Mouse (Mus musculus) embryonic facial prominence, embryonic 10.5 days (tissue): Measurements from ENCODE around the gene Nlrc5. TPM values are rescaled to one million over a fixed set of nuclear protein-coding genes. Genes with fewer than 3 reads are reported as not detected.

Source experiments
- DNase-seq: peaks from one replicate; pipeline ENCODE4 v3.0.0-alpha.2; 2017; ENCODE audit warnings: low spot score
- H3K27ac ChIP-seq: fragments of 300-500 bp; sonication (generic); replicated peaks from 2 replicates; pipeline ENCODE4 v1.5.1; 2016; ENCODE audit warnings: mild to moderate bottlenecking
- H3K27me3 ChIP-seq: fragments of 300-500 bp; sonication (generic); replicated peaks from 2 replicates; pipeline ENCODE4 v1.6.1; 2016; ENCODE audit warnings: low read depth, mild to moderate bottlenecking; ENCODE audit not compliant: poor library complexity, severe bottlenecking
- H3K36me3 ChIP-seq: fragments of 300-500 bp; sonication (generic); replicated peaks from 2 replicates; pipeline ENCODE4 v1.6.1; 2016; ENCODE audit warnings: mild to moderate bottlenecking, moderate library complexity
- H3K4me1 ChIP-seq: fragments of 300-500 bp; sonication (generic); 2 replicates; pipeline ENCODE4 v1.6.1; 2016
- H3K4me3 ChIP-seq: fragments of 300-500 bp; sonication (generic); 2 replicates; pipeline ENCODE4 v1.5.1; 2016; ENCODE audit warnings: mild to moderate bottlenecking, moderate library complexity
- H3K9me3 ChIP-seq: fragments of 300-500 bp; sonication (generic); 2 replicates; pipeline ENCODE4 v1.6.1; 2016; ENCODE audit warnings: mild to moderate bottlenecking
- WGBS: fragments of 180-500 bp; shearing (Covaris S2); methylation state at CpG from one replicate; pipeline ENCODE4 v1.1.7; 2016; 5-methylcytosine and 5-hydroxymethylcytosine counted together
- polyA plus RNA-seq: library from polyadenylated mRNA; unstranded; fragments of >200 nt; fragmentation: Nextera tagmentation; extraction: Ambion mirVana; gene quantifications from 2 replicates; pipeline ENCODE4 v1.2.1, GENCODE M21; 2016

The Nlrc5 gene
- 0.06 TPM in 1 of 2 replicates, not detected in the other for polyA plus RNA-seq

DNA sequence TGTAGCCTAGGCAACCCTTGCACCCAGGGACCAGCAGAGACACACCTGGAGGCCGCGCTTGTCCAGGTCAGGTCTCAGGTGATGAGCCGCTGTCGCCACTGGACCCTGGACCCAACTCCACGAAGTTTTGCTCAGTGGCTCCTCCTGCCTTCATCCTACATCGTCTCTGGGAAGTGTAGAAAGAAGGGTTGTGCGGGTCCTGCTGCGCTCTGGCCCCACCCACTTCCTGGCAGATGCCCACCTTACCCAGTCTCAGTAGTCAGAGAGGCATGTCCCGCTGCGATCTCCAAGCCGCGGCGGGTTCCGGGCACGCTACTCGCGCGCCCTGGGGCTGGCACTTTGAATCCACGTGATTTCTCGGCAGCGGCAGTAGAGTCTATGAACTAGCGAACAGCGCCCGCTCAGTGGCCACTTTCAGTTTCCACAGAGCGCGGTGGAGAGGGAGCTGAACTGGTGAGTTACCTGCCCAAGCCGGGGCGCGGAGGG, at the start of gene Nlrc5:
Gene Nlrc5 (plus strand): TSS at position 376 of the 486 bp plus-strand sequence.
- H3K4me1 ChIP-seq: peaks cover 15% of the 10 kb centered on the region
- no peak within 1 kb of the TSS for H3K27ac ChIP-seq
- H3K4me3 ChIP-seq: peak within 1 kb of the TSS; percentile 59
- DNase-seq: peak; percentile 62
- WGBS: 1% methylated on average over 29 of the region's 29 CpGs
- no peaks in the 10 kb centered on the region for H3K36me3 ChIP-seq
- H3K9me3 ChIP-seq: no peaks in the 10 kb centered on the region
- H3K27me3 ChIP-seq: peaks cover 43% of the 10 kb centered on the region

DNA sequence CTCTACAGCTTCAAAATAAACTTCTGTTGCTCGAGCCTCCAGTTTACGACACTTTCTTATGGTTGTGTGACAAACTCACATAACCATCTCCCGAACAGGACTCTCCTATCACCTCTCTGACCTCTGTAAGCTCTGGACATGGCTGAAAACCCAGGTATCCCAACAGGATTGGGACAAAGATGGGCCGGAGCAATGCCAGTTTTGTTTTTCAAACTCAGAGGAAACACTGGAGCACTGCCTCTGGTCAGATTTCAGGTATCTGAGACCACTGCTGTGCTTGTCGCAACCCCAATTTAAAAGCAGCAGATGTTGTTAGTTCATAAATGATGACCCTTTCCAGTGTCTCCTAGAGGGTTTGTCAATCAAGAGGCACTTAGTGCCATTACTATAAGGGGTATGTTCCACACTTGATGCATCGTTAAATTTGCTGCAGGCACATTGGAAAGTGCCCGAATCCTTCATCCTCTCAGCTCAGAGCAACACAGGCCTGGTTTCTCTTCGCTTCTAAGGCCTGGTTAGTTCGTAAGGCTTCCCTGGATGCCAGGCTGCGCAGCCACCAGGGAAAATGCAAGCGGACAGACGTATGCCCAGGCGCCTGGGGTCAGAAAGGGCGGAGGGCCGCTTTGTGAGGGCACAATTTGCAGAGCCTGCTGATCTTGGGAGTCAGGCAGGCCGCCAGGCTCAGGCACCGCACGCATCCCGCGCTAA, 48.5 kb upstream of the Nlrc5 start:
- peak overlapping the region; percentile 72 for H3K4me3 ChIP-seq
- H3K27ac ChIP-seq: peak overlapping the region; percentile 95
- H3K4me1 ChIP-seq: peaks cover 18% of the 10 kb centered on the region
- H3K27me3 ChIP-seq: no peaks in the 10 kb centered on the region
- no peaks in the 10 kb centered on the region for H3K9me3 ChIP-seq
- no peak for DNase-seq
- peaks cover 15% of the 10 kb centered on the region for H3K36me3 ChIP-seq
- 28% methylated on average over 20 of the region's 20 CpGs for WGBS

DNA sequence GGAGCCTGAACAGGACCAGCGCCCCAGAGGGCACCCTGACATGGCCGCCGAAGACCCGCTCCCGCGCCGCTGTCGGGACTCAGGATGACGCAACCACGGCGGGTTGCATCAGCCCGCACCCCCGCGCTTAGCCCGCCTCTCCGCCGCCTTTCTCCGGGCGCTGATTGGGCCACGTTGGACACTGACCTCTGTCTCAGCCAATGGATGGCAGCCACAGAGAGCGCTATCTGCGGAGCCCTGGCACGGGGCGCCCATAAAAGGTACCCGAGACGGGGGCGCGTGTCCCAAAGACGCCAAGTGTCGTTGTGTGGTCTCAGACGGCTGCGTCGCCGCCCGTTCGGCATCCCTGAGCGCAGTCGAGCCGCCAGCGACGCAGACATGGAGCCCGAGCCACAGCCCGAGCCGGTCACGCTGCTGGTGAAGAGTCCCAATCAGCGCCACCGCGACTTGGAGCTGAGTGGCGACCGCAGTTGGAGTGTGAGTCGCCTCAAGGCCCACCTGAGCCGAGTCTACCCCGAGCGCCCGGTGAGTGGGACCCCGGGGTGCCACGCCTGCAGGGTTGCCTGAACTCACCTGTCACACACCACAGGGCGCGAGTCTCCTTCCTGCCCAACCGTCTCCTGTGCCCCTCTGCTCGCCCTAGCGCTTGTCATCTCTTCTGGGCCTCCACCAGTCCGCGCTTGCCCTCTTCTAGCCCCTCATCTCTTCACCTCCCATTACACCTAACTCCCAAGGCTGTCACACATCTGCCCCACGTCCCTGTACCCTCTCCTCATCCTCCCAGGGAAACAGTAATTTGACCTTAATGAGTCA, 47.7 kb upstream of the Nlrc5 start, which contains the start of gene Herpud1:
Gene Herpud1 (plus strand): TSS at position 225 of the 813 bp plus-strand sequence.
- no peaks in the 10 kb centered on the region for H3K27me3 ChIP-seq
- DNase-seq: peak; percentile 96
- under 1% methylated on average over 65 of the region's 65 CpGs for WGBS
- H3K4me3 ChIP-seq: peak within 1 kb of the TSS; percentile 72
- peaks cover 22% of the 10 kb centered on the region for H3K36me3 ChIP-seq
- peaks cover 18% of the 10 kb centered on the region for H3K4me1 ChIP-seq
- peak within 1 kb of the TSS; percentile 95 for H3K27ac ChIP-seq
- no peaks in the 10 kb centered on the region for H3K9me3 ChIP-seq

DNA sequence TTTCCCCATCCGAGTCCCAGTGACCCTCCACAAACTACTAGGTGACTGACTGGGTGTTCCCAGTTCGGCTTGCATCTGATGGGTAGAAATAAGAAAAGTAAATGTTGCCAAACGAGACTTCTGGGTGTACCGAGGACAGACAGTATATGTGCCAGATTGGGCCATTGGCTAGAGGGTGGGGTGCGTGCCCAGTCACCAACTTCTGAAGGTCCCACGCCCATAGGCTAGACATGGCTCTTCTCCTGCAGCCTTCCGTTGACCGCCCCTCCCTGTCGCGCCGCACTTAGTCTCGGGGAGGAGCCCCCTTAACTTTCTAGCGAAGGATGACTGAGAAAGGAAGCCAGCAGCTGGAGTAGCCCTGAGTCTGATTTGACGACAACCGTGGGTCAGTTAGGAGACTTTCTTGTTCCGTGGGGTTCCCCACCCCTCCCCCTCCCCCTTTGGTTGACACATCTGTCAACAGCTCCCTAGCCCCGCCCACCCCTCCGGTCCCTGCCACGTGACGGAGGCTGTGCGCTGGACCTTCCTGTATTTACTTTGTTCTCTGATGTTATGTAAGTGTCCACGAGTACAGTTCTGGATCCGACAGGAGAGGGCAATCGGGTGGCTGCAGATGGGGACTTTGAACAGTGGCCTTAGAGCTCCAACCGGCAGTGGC, 47.0 kb upstream of the Nlrc5 start:
- Histone ChIP-seq H3K27ac (peak overlapping the region; percentile 95), H3K4me3 (peak overlapping the region; percentile 72), H3K36me3 (peaks cover 30% of the 10 kb centered on the region), H3K4me1 (peaks cover 18% of the 10 kb centered on the region), H3K9me3 (no peaks in the 10 kb centered on the region), H3K27me3 (no peaks in the 10 kb centered on the region)
- WGBS: under 1% methylated on average over 25 of the region's 25 CpGs
- DNase-seq: peak; percentile 88

DNA sequence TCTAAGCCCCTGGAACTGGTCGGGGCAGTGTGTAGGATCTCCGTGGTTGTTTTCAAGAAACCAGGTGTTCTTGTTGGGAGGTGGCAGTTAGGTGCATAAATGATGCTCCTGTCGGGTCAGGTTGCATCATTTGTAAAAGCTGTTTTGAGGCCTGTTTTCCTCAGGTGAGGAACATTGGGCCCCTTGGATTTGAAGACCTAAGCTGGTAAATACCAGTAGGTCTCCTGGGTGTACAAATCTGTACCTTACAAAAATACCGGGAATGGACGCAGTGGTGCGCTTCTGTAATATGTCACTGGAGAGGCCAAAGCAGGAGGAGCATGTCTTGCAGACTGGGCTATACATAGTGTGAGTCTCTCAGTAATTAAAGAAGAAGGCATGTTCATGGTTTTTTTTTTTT, 46.4 kb upstream of the Nlrc5 start:
- Histone ChIP-seq H3K27me3 (no peaks in the 10 kb centered on the region), H3K36me3 (peaks cover 36% of the 10 kb centered on the region), H3K4me1 (peaks cover 18% of the 10 kb centered on the region), H3K9me3 (no peaks in the 10 kb centered on the region), H3K4me3 (peak overlapping the region; percentile 72), H3K27ac (peak overlapping the region; percentile 95)
- no peak for DNase-seq
- WGBS: 38% methylated on average over 6 of the region's 6 CpGs

DNA sequence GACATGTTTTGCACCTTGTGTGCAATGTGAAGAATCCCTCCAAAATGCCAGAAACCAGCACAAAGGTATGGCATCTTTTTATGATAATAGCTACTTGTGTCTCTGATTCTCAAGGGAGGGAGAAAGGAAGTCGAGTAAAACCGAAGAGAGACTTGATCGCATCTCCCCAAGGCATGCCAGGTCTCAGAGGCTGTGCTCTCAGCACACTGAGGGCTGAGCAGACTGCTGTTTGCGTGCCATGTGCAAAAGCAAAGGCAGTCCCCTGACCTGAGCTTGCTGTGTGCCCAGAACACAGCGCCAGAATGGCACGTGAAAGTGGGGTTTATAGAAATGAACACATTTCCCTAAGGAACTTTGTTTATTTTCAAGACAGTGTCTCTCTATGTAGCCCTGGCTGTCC, 44.6 kb upstream of the Nlrc5 start:
- Histone ChIP-seq H3K27ac (no peak overlapping the region), H3K4me1 (peaks cover 18% of the 10 kb centered on the region), H3K9me3 (no peaks in the 10 kb centered on the region), H3K27me3 (no peaks in the 10 kb centered on the region), H3K36me3 (peaks cover 53% of the 10 kb centered on the region), H3K4me3 (no peak overlapping the region)
- DNase-seq: no peak
- 91% methylated on average over 6 of the region's 6 CpGs for WGBS

DNA sequence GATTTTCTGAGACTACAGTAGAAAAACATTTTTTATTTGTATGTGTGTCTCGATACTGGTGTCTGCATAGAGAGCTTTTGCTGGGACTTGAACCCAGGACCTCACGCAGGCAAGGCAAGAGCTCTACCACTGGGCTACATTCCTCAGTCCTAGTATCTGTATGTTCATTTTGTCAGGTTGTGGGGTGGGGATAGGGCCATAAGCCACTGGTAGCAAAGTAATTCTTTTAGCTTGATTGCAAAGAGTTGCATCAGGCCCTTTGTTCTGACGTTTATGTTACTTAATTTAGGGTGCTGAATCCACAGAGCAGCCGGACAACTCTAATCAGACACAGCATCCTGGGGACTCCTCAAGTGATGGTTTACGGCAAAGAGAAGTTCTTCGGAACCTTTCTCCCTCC, 43.7 kb upstream of the Nlrc5 start:
- no peak for DNase-seq
- peaks cover 62% of the 10 kb centered on the region for H3K36me3 ChIP-seq
- no peak overlapping the region for H3K27ac ChIP-seq
- H3K27me3 ChIP-seq: no peaks in the 10 kb centered on the region
- no peaks in the 10 kb centered on the region for H3K9me3 ChIP-seq
- 95% methylated on average over 6 of the region's 6 CpGs for WGBS
- no peak overlapping the region for H3K4me3 ChIP-seq
- H3K4me1 ChIP-seq: peaks cover 17% of the 10 kb centered on the region

DNA sequence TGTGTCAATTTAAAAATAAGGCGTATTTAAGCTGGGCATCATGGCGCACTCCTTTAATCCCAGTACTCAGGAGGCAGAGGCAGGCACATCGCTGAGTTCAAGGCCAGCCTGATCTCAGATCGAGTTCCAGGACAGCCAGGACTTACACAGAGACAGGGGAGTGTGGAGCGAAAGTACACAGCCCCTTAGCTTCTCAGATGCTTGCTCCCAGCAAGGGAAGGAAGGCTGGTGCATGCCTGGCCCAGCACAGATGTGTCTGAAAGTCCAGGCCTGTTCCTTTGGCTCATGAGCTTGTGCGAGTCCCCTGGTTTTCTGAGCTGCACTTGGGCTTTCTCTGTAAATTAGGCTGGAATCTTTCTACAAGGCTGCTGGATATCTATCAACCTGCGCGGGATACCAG, 43.2 kb upstream of the Nlrc5 start:
- Histone ChIP-seq H3K4me3 (no peak overlapping the region), H3K4me1 (peaks cover 12% of the 10 kb centered on the region), H3K9me3 (no peaks in the 10 kb centered on the region), H3K27ac (no peak overlapping the region), H3K36me3 (peaks cover 67% of the 10 kb centered on the region), H3K27me3 (no peaks in the 10 kb centered on the region)
- no peak for DNase-seq
- WGBS: 94% methylated on average over 8 of the region's 8 CpGs

DNA sequence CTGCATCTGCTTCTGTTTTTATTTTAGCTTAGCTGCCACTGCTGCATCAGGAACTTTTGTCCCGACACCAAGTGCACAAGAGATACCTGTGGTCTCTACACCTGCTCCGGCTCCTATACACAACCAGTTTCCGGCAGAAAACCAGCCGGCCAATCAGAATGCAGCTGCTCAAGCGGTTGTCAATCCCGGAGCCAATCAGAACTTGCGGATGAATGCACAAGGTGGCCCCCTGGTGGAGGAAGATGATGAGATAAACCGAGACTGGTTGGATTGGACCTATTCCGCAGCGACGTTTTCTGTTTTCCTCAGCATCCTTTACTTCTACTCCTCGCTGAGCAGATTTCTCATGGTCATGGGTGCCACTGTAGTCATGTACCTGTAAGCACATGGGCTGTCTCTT, 42.0 kb upstream of the Nlrc5 start:
- Histone ChIP-seq H3K4me3 (no peak overlapping the region), H3K4me1 (peaks cover 5% of the 10 kb centered on the region), H3K27me3 (no peaks in the 10 kb centered on the region), H3K36me3 (peaks cover 78% of the 10 kb centered on the region), H3K27ac (no peak overlapping the region), H3K9me3 (no peaks in the 10 kb centered on the region)
- WGBS: 81% methylated on average over 12 of the region's 12 CpGs
- peak; percentile 56 for DNase-seq

DNA sequence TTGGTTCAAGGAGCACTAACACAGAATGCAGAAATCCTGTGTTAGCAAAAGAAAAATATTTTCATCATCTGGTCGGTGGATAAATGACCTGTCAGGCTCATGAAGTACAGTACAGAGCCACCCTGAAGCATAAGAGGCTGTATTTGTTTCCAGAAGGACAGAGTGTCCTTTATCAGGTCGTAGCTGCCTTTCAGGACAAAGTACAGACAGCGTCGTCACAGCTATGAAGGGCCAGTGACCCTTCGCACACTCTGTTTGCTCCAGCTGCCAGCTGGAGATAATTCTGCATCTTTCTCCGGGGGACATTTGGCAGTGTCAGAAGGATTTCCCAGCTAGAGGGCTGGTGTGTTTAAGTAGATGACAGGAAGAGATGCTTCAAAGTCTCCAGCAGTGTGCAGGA, 41.5 kb upstream of the Nlrc5 start:
- Histone ChIP-seq H3K27me3 (no peaks in the 10 kb centered on the region), H3K27ac (no peak overlapping the region), H3K9me3 (no peaks in the 10 kb centered on the region), H3K4me1 (peaks cover 4% of the 10 kb centered on the region), H3K4me3 (no peak overlapping the region), H3K36me3 (peaks cover 83% of the 10 kb centered on the region)
- 87% methylated on average over 6 of the region's 6 CpGs for WGBS
- DNase-seq: no peak

DNA sequence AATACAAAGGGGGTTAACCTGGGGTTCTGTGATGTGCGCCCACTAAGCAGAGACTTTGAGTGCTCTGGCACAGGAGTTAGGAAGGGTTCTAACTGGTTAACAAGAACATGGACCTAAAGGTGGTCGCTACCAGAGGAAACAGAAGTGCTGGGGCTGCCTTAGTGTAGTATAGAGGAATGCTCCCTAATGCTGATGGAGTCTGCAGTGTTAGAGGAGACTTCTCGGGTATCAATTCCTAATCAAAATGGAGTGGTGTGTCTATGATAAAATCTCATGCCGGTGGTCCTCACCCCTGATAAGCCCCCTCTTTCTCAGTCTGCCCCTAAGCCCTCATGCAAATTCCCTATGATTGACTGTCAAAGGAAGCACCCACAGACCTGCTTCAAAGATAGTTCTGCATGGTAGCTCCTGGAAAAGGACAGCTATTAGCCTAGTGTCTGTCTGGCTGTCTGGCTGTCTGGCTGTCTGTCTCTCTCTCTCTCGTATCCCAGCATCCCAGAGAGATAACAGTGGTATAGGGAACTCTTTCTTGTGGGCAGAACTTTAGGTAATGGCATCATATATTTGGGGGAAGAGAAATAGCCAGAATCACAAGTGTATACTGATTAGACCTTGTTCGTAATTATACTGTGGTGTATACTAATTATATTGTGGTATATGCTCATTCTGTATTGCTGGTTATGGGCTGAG, 38.2 kb upstream of the Nlrc5 start:
- Histone ChIP-seq H3K27ac (no peak overlapping the region), H3K27me3 (no peaks in the 10 kb centered on the region), H3K4me3 (no peak overlapping the region), H3K9me3 (no peaks in the 10 kb centered on the region), H3K4me1 (no peaks in the 10 kb centered on the region), H3K36me3 (peaks cover 69% of the 10 kb centered on the region)
- 88% methylated on average over 6 of the region's 6 CpGs for WGBS
- DNase-seq: no peak
